Mouse (Mus musculus): ENCODE results near the gene Kcnip4.

Kcnip4 gene

GRCm38 (mm10) chr5:48419741-48420140, 1105.0 kb downstream of the Kcnip4 start:
- DNase-seq (ENCODE audit: low read depth, low spot score): no peak

- DNase-seq (ENCODE audit: low read depth, low spot score): no peak
Observed at GRCm38 (mm10) chr5:48412261-48412660, 1112.4 kb downstream of the Kcnip4 start.

- DNase-seq (ENCODE audit: low read depth, low spot score): no peak
Observed at GRCm38 (mm10) chr5:48411462-48411861, 1113.2 kb downstream of the Kcnip4 start.

- DNase-seq (ENCODE audit: low read depth, low spot score): no peak
Observed at GRCm38 (mm10) chr5:48410348-48410747, 1114.4 kb downstream of the Kcnip4 start.

GRCm38 (mm10) chr5:48408276-48408675, 1116.4 kb downstream of the Kcnip4 start:
- no peak for DNase-seq (ENCODE audit: low read depth, low spot score)

GRCm38 (mm10) chr5:48402497-48402896, 1122.2 kb downstream of the Kcnip4 start:
- DNase-seq (ENCODE audit: low read depth, low spot score): no peak

- DNase-seq (ENCODE audit: low read depth, low spot score): peak; percentile 88
Observed at GRCm38 (mm10) chr5:48371890-48372766, 1152.6 kb downstream of the Kcnip4 start.

- no peak for DNase-seq (ENCODE audit: low read depth, low spot score)
Observed at GRCm38 (mm10) chr5:48349309-48349708, 1175.4 kb downstream of the Kcnip4 start.

- DNase-seq (ENCODE audit: low read depth, low spot score): no peak
Observed at GRCm38 (mm10) chr5:48345983-48346648, 1178.6 kb downstream of the Kcnip4 start.

GRCm38 (mm10) chr5:48345095-48345982, 1179.4 kb downstream of the Kcnip4 start:
- DNase-seq (ENCODE audit: low read depth, low spot score): no peak

GRCm38 (mm10) chr5:48340808-48341433, 1183.8 kb downstream of the Kcnip4 start:
- DNase-seq (ENCODE audit: low read depth, low spot score): no peak

Data from WW6 (cell line).